24 mouse cellular contexts compared by ENCODE assay signal in genomic region chr6:3565005-3565404, GRCm38 (mm10).
DNase-seq lines count a peak whose midpoint lies in the region; ATAC-seq and TF ChIP-seq lines count a peak whose summit lies in the region.
"Had no signal": no experiment of that assay in that cellular context is flagged by ENCODE, and none has a peak within 500 bp of the region (broad histone marks: within the 10 kb centered on the region; RNA-seq: fewer than 3 reads in every experiment).

No protein-coding gene starts in this region.

- peaks cover 3% of the 10 kb centered on the region; the same call in 1 of the 2 replicates for H3K36me3 ChIP-seq in liver, embryonic 12.5 days
- peaks cover 5% of the 10 kb centered on the region; the same call in 1 of the 2 replicates for H3K36me3 ChIP-seq in liver, postnatal 0 days (replicated peaks; ENCODE audit: insufficient read depth, low read length)
- peaks cover 3% of the 10 kb centered on the region; the same call in 1 of the 2 replicates for H3K36me3 ChIP-seq in liver, embryonic 15.5 days (replicated peaks)
- H3K36me3 ChIP-seq in midbrain, embryonic 11.5 days (ENCODE audit: control insufficient read depth, insufficient read depth, low read length), result no peaks in the 10 kb centered on the region
- H3K36me3 ChIP-seq: hindbrain, embryonic 12.5 days had no signal

- H3K27me3 ChIP-seq in liver, embryonic 12.5 days (replicated peaks), result no peaks in the 10 kb centered on the region
- H3K27me3 ChIP-seq in liver, postnatal 0 days (ENCODE audit: insufficient read depth, low read length), result no peaks in the 10 kb centered on the region
- H3K27me3 ChIP-seq in liver, embryonic 15.5 days, result no peaks in the 10 kb centered on the region
- no peaks in the 10 kb centered on the region for H3K27me3 ChIP-seq in midbrain, embryonic 11.5 days (ENCODE audit: control insufficient read depth, insufficient read depth, low read length)
- H3K27me3 ChIP-seq: CH12.LX; hindbrain, embryonic 12.5 days had no signal

- H3K4me3 ChIP-seq in liver, embryonic 12.5 days, result no peak overlapping the region
- H3K4me3 ChIP-seq in liver, postnatal 0 days (ENCODE audit: low read depth, low read length), result no peak overlapping the region
- no peak overlapping the region for H3K4me3 ChIP-seq in liver, embryonic 15.5 days (replicated peaks)
- H3K4me3 ChIP-seq in midbrain, embryonic 11.5 days (ENCODE audit: low read depth, low read length), result no peak overlapping the region
- H3K4me3 ChIP-seq: embryonic facial prominence, embryonic 10.5 days; forebrain, embryonic 10.5 days; gastrocnemius, adult 2 months; heart, embryonic 10.5 days; hindbrain, embryonic 12.5 days had no signal

- no peak overlapping the region for H3K4me2 ChIP-seq in liver, embryonic 12.5 days
- H3K4me2 ChIP-seq in liver, postnatal 0 days (ENCODE audit: low read depth, low read length), result no peak overlapping the region
- H3K4me2 ChIP-seq in liver, embryonic 15.5 days, result no peak overlapping the region
- H3K4me2 ChIP-seq in midbrain, embryonic 11.5 days, result no peak overlapping the region
- H3K4me2 ChIP-seq: hindbrain, embryonic 12.5 days had no signal

- no peak for DNase-seq in liver, postnatal 0 days
- peak; percentile 22 for DNase-seq in gonadal fat pad, adult 2 months (ENCODE audit: low read depth)
- no peak for DNase-seq in midbrain, embryonic 11.5 days (ENCODE audit: low spot score, missing footprints)
- no peak for DNase-seq in lung, postnatal 10 days
- no peak for DNase-seq in cerebellum, adult 18-20 months
- DNase-seq in lung, postnatal 4 days, result no peak
- DNase-seq: adrenal gland, postnatal 10 days; cerebellum, adult 11 months; cerebellum, adult 9-10 months; cerebellum, postnatal 36 days; gastrocnemius, adult 2 months; gastrocnemius, postnatal 25 days; heart, adult 18-20 months; heart, postnatal 10 days; heart, postnatal 4 days had no signal

- H3K9ac ChIP-seq in liver, embryonic 12.5 days, result no peak overlapping the region
- H3K9ac ChIP-seq in liver, postnatal 0 days (replicated peaks), result no peak overlapping the region
- no peak overlapping the region for H3K9ac ChIP-seq in liver, embryonic 15.5 days
- H3K9ac ChIP-seq in midbrain, embryonic 11.5 days (ENCODE audit: low read length), result no peak overlapping the region
- H3K9ac ChIP-seq: hindbrain, embryonic 12.5 days had no signal

- no peak for ATAC-seq in liver, embryonic 12.5 days
- ATAC-seq in liver, postnatal 0 days, result no peak
- ATAC-seq in liver, embryonic 15.5 days (ENCODE audit: insufficient read depth), result peak; percentile 26; the same call in 1 of the 2 replicates
- no peak for ATAC-seq in midbrain, embryonic 11.5 days (ENCODE audit: low FRiP score)
- ATAC-seq: forebrain, embryonic 14.5 days; hindbrain, embryonic 16.5 days had no signal

- H3K4me1 ChIP-seq in liver, embryonic 12.5 days, result peaks cover 34% of the 10 kb centered on the region
- H3K4me1 ChIP-seq in liver, postnatal 0 days (ENCODE audit: insufficient read depth), result no peaks in the 10 kb centered on the region; the same call in 1 of the 2 replicates
- peaks cover 21% of the 10 kb centered on the region for H3K4me1 ChIP-seq in liver, embryonic 15.5 days (replicated peaks)
- H3K4me1 ChIP-seq in midbrain, embryonic 11.5 days (ENCODE audit: control insufficient read depth, insufficient read depth, low read length), result no peaks in the 10 kb centered on the region
- H3K4me1 ChIP-seq: heart, embryonic 10.5 days; hindbrain, embryonic 12.5 days had no signal

- H3K9me3 ChIP-seq in liver, embryonic 12.5 days (replicated peaks), result no peaks in the 10 kb centered on the region
- no peaks in the 10 kb centered on the region for H3K9me3 ChIP-seq in liver, postnatal 0 days (ENCODE audit: low read length)
- H3K9me3 ChIP-seq in liver, embryonic 15.5 days (replicated peaks), result no peaks in the 10 kb centered on the region
- H3K9me3 ChIP-seq in midbrain, embryonic 11.5 days (ENCODE audit: control insufficient read depth, low read length), result no peaks in the 10 kb centered on the region
- H3K9me3 ChIP-seq: embryonic facial prominence, embryonic 10.5 days; forebrain, embryonic 10.5 days; heart, embryonic 10.5 days; hindbrain, embryonic 12.5 days had no signal

- WGBS in liver, embryonic 12.5 days (ENCODE audit: insufficient replicate concordance), result 72% methylated on average over 4 of the region's 4 CpGs
- WGBS in liver, postnatal 0 days (ENCODE audit: insufficient replicate concordance), result 74% methylated on average over 4 of the region's 4 CpGs
- WGBS in liver, embryonic 15.5 days (ENCODE audit: insufficient replicate concordance), result 54% methylated on average over 4 of the region's 4 CpGs
- WGBS in midbrain, embryonic 11.5 days, result 100% methylated on average over 4 of the region's 4 CpGs

- TF ChIP-seq CTCF in liver, postnatal 0 days (IDR thresholded peaks at IDR 0.05; ENCODE audit: low read depth), result no peak

- TF ChIP-seq EP300 in liver, postnatal 0 days (IDR thresholded peaks at IDR 0.05; ENCODE audit: low read depth), result no peak

- peak overlapping the region; percentile 76 for H3K27ac ChIP-seq in liver, embryonic 12.5 days
- H3K27ac ChIP-seq in liver, postnatal 0 days (ENCODE audit: low read depth), result no peak overlapping the region
- peak overlapping the region; percentile 73 for H3K27ac ChIP-seq in liver, embryonic 15.5 days (replicated peaks)
- H3K27ac ChIP-seq in midbrain, embryonic 11.5 days (ENCODE audit: low read depth, low read length), result no peak overlapping the region
- H3K27ac ChIP-seq: embryonic facial prominence, embryonic 10.5 days; forebrain, embryonic 10.5 days; gastrocnemius, adult 2 months; heart, embryonic 10.5 days; hindbrain, embryonic 12.5 days had no signal

Comparison
In these comparisons a context has a peak if more than half of its experiments do, and no peak if none do; other contexts are left out.
1. H3K27ac ChIP-seq: peak in liver, embryonic 12.5 days (single experiment) and liver, embryonic 15.5 days (single experiment); none in liver, postnatal 0 days (single experiment) and midbrain, embryonic 11.5 days (single experiment).